Mouse (Mus musculus): ENCODE data around the gene Arhgap31. TPM values are rescaled to one million over a fixed set of nuclear protein-coding genes. Genes with fewer than 3 reads are reported as not detected.

Gene Arhgap31
- polyA plus RNA-seq (2011; ENCODE audit: insufficient read depth, insufficient read length, low replicate concordance, missing spikeins) = 3.6 and 6.1 TPM in 2 replicates

DNA sequence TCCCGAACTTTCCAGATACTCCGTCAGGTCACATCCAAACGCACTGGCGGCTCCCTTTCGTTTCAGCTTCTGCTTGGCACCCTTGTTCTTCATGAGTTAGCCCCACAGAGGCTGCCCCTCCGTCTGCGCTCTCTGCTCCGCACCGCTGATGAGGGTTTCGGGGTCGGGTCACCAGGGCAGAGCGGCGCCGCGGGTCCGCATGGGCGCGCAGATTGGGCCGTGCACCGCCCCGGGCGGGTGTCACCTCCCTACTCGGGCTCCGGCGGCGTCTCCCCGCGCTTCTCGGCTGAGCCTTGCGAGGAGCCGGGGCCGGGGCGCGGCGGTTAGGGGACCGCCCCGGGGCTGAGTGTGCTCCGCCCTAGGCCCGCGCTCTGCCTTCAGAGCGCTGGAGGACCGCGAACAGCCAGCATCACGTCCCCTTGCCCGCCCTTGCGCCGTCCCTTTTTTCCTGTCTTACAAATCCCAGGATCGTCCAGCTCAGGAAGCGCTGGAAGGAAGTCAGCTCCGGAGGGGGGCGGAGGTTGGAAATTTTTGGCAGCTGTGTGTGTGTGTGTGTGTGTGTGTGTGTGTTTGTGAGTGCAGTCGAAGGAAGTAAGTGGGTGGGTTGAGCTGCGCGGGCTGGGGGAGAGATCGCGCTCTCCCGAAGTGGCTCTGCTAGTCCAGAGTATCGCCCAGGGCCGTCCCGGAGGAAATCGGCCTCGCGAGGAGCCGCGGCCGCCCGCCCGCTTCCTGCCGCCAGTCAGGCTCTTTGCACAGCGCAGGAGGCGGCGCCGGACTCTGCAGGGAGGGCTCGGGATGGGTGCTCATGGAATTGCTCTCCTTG, at the start of gene Arhgap31:
Gene Arhgap31, minus strand, starts transcription at position 694 of the 823 bp plus-strand sequence.
- under 1% methylated on average over 74 of the region's 74 CpGs for WGBS
- Histone ChIP-seq H3K4me1 (ENCODE audit: control insufficient read depth, insufficient read depth, low read length) (peaks cover 3% of the 10 kb centered on the region; the same call in 1 of the 2 replicates), H3K4me3 (replicated peaks; ENCODE audit: control insufficient read depth, low read depth, low read length) (peak within 1 kb of the TSS; percentile 84), H3K27ac (ENCODE audit: control insufficient read depth, insufficient read depth, low read depth, low read length, poor library complexity) (peak within 1 kb of the TSS; percentile 93)
- TF ChIP-seq CTCF (IDR thresholded peaks at IDR 0.05; ENCODE audit: control insufficient read depth, insufficient read depth, low read length) (no peak), POLR2A (IDR thresholded peaks at IDR 0.05; ENCODE audit: borderline replicate concordance, control insufficient read depth, low read depth, low read length) (peak; percentile 40; the same call in 1 of the 2 replicates)

DNA sequence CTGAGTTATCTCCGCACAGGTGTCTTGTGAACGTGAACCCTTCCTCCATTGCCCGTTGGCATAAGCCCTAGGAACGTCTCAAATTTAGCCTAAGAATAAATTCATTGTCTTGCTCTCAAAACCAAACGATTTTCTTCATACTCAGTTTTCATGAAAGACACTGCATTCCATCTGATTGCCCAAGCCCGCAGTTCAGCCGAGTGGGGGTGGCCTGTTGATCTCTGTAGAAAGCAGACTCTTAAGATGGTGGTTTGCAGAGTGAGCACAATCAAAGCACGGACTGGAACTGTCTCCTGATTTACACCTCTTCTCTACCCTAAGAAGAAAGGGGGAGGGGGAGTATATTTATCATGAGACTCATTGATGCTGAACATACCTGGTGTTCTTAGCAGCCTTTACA, 49.3 kb upstream of the Arhgap31 start:
- H3K4me3 ChIP-seq (replicated peaks; ENCODE audit: control insufficient read depth, low read depth, low read length) = no peak overlapping the region
- H3K4me1 ChIP-seq (ENCODE audit: control insufficient read depth, insufficient read depth, low read length) = peaks cover 2% of the 10 kb centered on the region; the same call in 1 of the 2 replicates
- 84% methylated on average over 8 of the region's 8 CpGs for WGBS
- H3K27ac ChIP-seq (ENCODE audit: control insufficient read depth, insufficient read depth, low read depth, low read length, poor library complexity) = no peak overlapping the region
- no peak for TF ChIP-seq CTCF (IDR thresholded peaks at IDR 0.05; ENCODE audit: control insufficient read depth, insufficient read depth, low read length)
- no peak for TF ChIP-seq POLR2A (IDR thresholded peaks at IDR 0.05; ENCODE audit: borderline replicate concordance, control insufficient read depth, low read depth, low read length)

DNA sequence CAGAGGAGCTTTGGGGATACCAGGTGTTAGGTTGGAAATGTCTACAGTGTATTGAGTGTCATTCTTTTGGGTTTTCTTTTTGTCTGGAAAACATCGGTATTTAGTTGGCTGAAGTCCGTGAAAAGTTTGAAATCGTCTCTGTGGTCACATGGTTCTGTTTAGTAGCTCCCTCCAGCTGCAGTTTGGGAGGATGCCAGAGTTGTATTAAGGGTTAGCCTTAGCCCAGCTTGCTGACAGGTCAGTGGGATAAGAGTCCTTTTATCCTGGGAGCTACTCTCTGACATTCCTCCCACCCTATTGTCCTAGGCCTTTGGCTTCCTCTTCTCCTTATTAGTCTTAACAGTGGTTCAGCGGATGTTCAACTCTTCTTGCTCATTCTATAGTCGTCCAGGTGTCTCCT, 48.9 kb upstream of the Arhgap31 start:
- H3K4me3 ChIP-seq (replicated peaks; ENCODE audit: control insufficient read depth, low read depth, low read length) = no peak overlapping the region
- peaks cover 2% of the 10 kb centered on the region; the same call in 1 of the 2 replicates for H3K4me1 ChIP-seq (ENCODE audit: control insufficient read depth, insufficient read depth, low read length)
- no peak overlapping the region for H3K27ac ChIP-seq (ENCODE audit: control insufficient read depth, insufficient read depth, low read depth, low read length, poor library complexity)
- no peak for TF ChIP-seq CTCF (IDR thresholded peaks at IDR 0.05; ENCODE audit: control insufficient read depth, insufficient read depth, low read length)
- no peak for TF ChIP-seq POLR2A (IDR thresholded peaks at IDR 0.05; ENCODE audit: borderline replicate concordance, control insufficient read depth, low read depth, low read length)
- WGBS = 75% methylated on average over 5 of the region's 5 CpGs

DNA sequence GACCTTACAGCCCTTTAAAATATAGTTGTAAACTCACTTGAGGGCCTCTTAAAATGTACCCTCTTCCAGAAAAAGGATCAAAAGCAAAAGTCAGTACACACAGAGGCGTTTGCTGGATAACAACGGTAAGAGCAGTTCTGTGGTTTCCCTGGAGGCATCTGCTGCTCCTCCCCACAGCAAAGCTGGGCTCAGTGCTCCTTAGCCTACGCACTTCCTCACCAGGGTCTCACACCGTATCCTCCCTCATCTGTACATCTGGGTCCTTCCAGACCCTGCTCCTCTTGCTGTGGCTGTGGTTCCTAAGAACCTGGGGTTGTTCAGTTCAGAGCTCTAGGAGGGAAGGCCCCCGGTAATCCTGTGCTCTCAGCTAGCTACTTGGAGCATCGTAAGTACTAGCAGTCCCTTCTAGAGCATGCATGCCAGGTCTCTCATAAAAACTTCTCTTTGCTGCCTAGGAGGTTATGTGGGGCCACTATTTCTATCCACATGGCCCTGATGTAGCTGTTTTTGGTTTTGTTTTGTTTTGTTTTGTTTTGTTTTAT, 47.8 kb upstream of the Arhgap31 start:
- H3K4me3 ChIP-seq (replicated peaks; ENCODE audit: control insufficient read depth, low read depth, low read length) = no peak overlapping the region
- peaks cover 2% of the 10 kb centered on the region; the same call in 1 of the 2 replicates for H3K4me1 ChIP-seq (ENCODE audit: control insufficient read depth, insufficient read depth, low read length)
- TF ChIP-seq POLR2A (IDR thresholded peaks at IDR 0.05; ENCODE audit: borderline replicate concordance, control insufficient read depth, low read depth, low read length) (no peak), CTCF (IDR thresholded peaks at IDR 0.05; ENCODE audit: control insufficient read depth, insufficient read depth, low read length) (no peak)
- WGBS = 19% methylated on average over 6 of the region's 6 CpGs
- no peak overlapping the region for H3K27ac ChIP-seq (ENCODE audit: control insufficient read depth, insufficient read depth, low read depth, low read length, poor library complexity)

DNA sequence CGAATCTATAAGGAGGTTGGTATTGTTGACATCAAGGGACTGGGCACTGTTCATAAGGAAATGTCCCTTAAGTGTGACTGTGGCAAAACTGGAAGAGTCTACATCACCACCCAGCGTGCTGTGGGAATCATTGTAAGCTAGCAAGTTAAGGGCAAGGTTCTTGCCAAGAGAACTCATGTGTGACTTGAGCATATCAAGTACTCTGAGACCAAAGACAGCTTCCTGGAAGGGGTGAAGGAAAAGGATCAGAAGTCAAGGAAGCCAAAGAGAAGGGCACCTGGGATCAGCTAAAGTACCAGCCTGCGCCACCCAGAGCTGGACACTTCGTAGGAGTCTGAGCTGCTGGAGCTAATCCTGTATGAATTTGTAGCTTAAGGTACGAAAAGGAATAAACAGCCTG, 47.2 kb upstream of the Arhgap31 start:
- H3K4me1 ChIP-seq (ENCODE audit: control insufficient read depth, insufficient read depth, low read length) = peaks cover 2% of the 10 kb centered on the region; the same call in 1 of the 2 replicates

DNA sequence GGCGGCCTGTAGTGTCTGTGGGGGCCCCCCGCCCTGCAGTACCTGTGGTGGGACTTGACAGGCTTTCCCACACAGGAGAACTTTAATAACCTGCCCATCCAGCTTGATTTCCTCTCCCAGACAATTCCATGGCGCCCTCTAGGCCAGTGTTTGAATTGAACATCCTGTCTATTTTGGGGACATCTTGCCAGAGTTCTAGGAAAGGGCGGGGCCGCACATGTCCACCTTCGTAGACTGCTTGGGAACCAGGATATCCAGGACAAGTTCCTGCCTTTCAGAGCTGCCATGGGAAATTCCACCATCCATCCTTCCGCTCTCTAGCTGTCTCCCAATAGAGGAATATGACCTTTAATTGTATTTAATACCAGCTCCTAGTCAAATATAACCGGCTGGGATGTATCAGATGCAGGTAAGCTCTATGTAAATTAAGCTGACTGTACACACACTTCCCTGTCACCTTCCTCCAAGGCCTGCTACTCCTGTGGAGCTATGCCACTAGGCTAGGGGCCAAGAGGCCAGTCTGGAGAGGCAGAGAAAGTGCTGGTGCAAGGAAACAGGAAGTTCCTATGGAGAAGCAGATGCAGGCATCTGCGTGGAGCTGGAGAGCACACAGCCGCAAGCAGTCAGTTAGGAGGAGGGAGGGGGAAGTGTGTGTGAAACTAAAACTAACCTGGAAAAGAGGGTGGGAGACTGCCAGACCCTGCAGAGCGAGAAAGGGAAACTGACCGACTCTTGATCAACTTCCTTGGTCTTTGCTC, 45.2 kb upstream of the Arhgap31 start:
- TF ChIP-seq POLR2A (IDR thresholded peaks at IDR 0.05; ENCODE audit: borderline replicate concordance, control insufficient read depth, low read depth, low read length) = no peak
- TF ChIP-seq CTCF (IDR thresholded peaks at IDR 0.05; ENCODE audit: control insufficient read depth, insufficient read depth, low read length) = no peak
- peaks cover 2% of the 10 kb centered on the region; the same call in 1 of the 2 replicates for H3K4me1 ChIP-seq (ENCODE audit: control insufficient read depth, insufficient read depth, low read length)
- peak overlapping the region; percentile 37; the same call in 1 of the 2 replicates for H3K27ac ChIP-seq (ENCODE audit: control insufficient read depth, insufficient read depth, low read depth, low read length, poor library complexity)
- no peak overlapping the region for H3K4me3 ChIP-seq (replicated peaks; ENCODE audit: control insufficient read depth, low read depth, low read length)
- WGBS = 49% methylated on average over 12 of the region's 12 CpGs

More for the DNA sequence above, 47.2 kb upstream of the Arhgap31 start:
- no peak for TF ChIP-seq CTCF (IDR thresholded peaks at IDR 0.05; ENCODE audit: control insufficient read depth, insufficient read depth, low read length)
- TF ChIP-seq POLR2A (IDR thresholded peaks at IDR 0.05; ENCODE audit: borderline replicate concordance, control insufficient read depth, low read depth, low read length) = no peak
- no peak overlapping the region for H3K27ac ChIP-seq (ENCODE audit: control insufficient read depth, insufficient read depth, low read depth, low read length, poor library complexity)
- WGBS = 74% methylated on average over 5 of the region's 5 CpGs
- H3K4me3 ChIP-seq (replicated peaks; ENCODE audit: control insufficient read depth, low read depth, low read length) = no peak overlapping the region

DNA sequence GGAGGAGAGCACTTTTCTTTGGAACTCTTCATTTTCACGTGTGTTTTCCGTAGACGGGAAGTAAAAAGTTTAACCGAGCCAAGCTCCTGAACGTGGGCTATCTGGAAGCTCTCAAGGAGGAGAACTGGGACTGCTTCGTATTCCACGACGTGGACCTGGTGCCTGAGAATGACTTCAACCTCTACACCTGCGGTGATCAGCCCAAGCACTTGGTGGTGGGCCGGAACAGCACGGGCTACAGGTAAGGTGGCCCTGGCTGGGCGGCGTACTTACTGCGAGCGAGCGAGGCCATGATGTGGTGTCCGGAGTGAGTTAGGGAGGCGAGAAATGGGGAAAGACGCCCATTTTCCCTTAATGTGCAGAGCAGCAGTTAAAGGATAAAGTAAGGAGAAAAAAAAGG, 44.6 kb upstream of the Arhgap31 start:
- Histone ChIP-seq H3K4me1 (ENCODE audit: control insufficient read depth, insufficient read depth, low read length) (peaks cover 2% of the 10 kb centered on the region; the same call in 1 of the 2 replicates), H3K4me3 (replicated peaks; ENCODE audit: control insufficient read depth, low read depth, low read length) (no peak overlapping the region), H3K27ac (ENCODE audit: control insufficient read depth, insufficient read depth, low read depth, low read length, poor library complexity) (no peak overlapping the region)
- no peak for TF ChIP-seq CTCF (IDR thresholded peaks at IDR 0.05; ENCODE audit: control insufficient read depth, insufficient read depth, low read length)
- TF ChIP-seq POLR2A (IDR thresholded peaks at IDR 0.05; ENCODE audit: borderline replicate concordance, control insufficient read depth, low read depth, low read length) = no peak
- whole genome bisulfite sequencing = 89% methylated on average over 19 of the region's 19 CpGs
